Mouse (Mus musculus) MEL (cell line): ENCODE measurements around the gene Gm20604. TPM values are rescaled to one million over a fixed set of nuclear protein-coding genes. Genes with fewer than 3 reads are reported as not detected.
A peak's percentile ranks its signal among the peaks of the same experiment; 100 is the strongest.

Experiments
- DNase-seq: peaks from one replicate; pipeline ENCODE4 v3.0.0; 2011; ENCODE audit warnings: low read depth, low spot score
- H3K27ac ChIP-seq: 2 replicates; pipeline ENCODE4 v1.5.1; 2012; ENCODE audit warnings: low read depth, mild to moderate bottlenecking, control low read depth, low read length, moderate library complexity; ENCODE audit not compliant: control insufficient read depth
- H3K27me3 ChIP-seq, 2 experiments: fragments of 150-350 bp in 1 of 2; sonication (generic) in 1 of 2; 2 replicates each; pipeline ENCODE4 v1.6.1; 2012; ENCODE audit warnings: low read length in 2 of 2, mild to moderate bottlenecking in 2 of 2, improper control_type of control experiment in 1 of 2, moderate library complexity in 1 of 2; ENCODE audit not compliant: insufficient read depth in 2 of 2, control insufficient read depth in 1 of 2
- H3K36me3 ChIP-seq, 2 experiments: 2 replicates each; pipeline ENCODE4 v1.6.1; 2012 to 2014; ENCODE audit warnings: low read length in 2 of 2, improper control_type of control experiment in 1 of 2, inconsistent platforms in 1 of 2, mild to moderate bottlenecking in 1 of 2; ENCODE audit not compliant: insufficient read depth in 2 of 2, control insufficient read depth in 1 of 2
- H3K4me1 ChIP-seq, 2 experiments: fragments of 150-350 bp in 1 of 2; sonication (generic) in 1 of 2; 2 replicates each; pipeline ENCODE4 v1.6.1; 2012; ENCODE audit warnings: low read length in 2 of 2, improper control_type of control experiment in 1 of 2, mild to moderate bottlenecking in 1 of 2; ENCODE audit not compliant: insufficient read depth in 2 of 2, control insufficient read depth in 1 of 2
- H3K4me3 ChIP-seq, 2 experiments: fragments of 150-350 bp in 1 of 2; sonication (generic) in 1 of 2; 2 replicates each; pipeline ENCODE4 v1.5.1; 2012; ENCODE audit warnings: low read depth in 2 of 2, low read length in 2 of 2, mild to moderate bottlenecking in 2 of 2, moderate library complexity in 2 of 2, control low read depth in 1 of 2, improper control_type of control experiment in 1 of 2; ENCODE audit not compliant: control insufficient read depth in 1 of 2, insufficient read depth in 1 of 2
- H3K79me2 ChIP-seq: 2 replicates; pipeline ENCODE4 v1.6.1; 2012; ENCODE audit warnings: mild to moderate bottlenecking, low read length, moderate library complexity; ENCODE audit not compliant: control insufficient read depth, poor library complexity, insufficient read depth
- H3K9ac ChIP-seq: 2 replicates; pipeline ENCODE4 v1.6.1; 2012; ENCODE audit warnings: low read depth, mild to moderate bottlenecking, control low read depth, low read length, moderate library complexity; ENCODE audit not compliant: control insufficient read depth, poor library complexity, severe bottlenecking
- H3K9me3 ChIP-seq: fragments of 150-350 bp; sonication (generic); replicated peaks from 2 replicates; pipeline ENCODE4 v1.6.1; 2012; ENCODE audit warnings: mild to moderate bottlenecking, low read length, improper control_type of control experiment, moderate library complexity; ENCODE audit not compliant: insufficient read depth
- CHD2 ChIP-seq: IDR thresholded peaks from 2 replicates; pipeline ENCODE4 v1.6.1; 2011; ENCODE audit warnings: low read length, improper control_type of control experiment
- E2F4 ChIP-seq: IDR thresholded peaks from 2 replicates; pipeline ENCODE4 v1.6.1; 2011; ENCODE audit warnings: low read depth, low read length, improper control_type of control experiment, borderline replicate concordance
- ELF1 ChIP-seq: IDR thresholded peaks from 2 replicates; pipeline ENCODE4 v1.6.1; 2014; ENCODE audit warnings: low read depth, mild to moderate bottlenecking, inconsistent platforms, low read length, improper control_type of control experiment, moderate library complexity
- EP300 ChIP-seq, 2 experiments: IDR thresholded peaks; 2 replicates each; pipeline ENCODE4 v1.6.1; 2011; ENCODE audit warnings: improper control_type of control experiment in 2 of 2, low read length in 2 of 2, low read depth in 1 of 2, mild to moderate bottlenecking in 1 of 2
- GABPA ChIP-seq: IDR thresholded peaks from 2 replicates; pipeline ENCODE4 v1.6.1; 2012; ENCODE audit warnings: low read depth, mild to moderate bottlenecking, inconsistent platforms, low read length, improper control_type of control experiment, moderate library complexity
- HCFC1 ChIP-seq: IDR thresholded peaks from 2 replicates; pipeline ENCODE4 v1.6.1; 2012; ENCODE audit warnings: low read depth, mild to moderate bottlenecking, inconsistent platforms, low read length, improper control_type of control experiment, moderate library complexity
- JUND ChIP-seq: IDR thresholded peaks from 2 replicates; pipeline ENCODE4 v1.6.1; 2011; ENCODE audit warnings: low read depth, mild to moderate bottlenecking, improper control_type of control experiment, low read length
- KAT2A ChIP-seq: conservative IDR thresholded peaks from 2 replicates; pipeline ENCODE4 v1.6.1; 2012; ENCODE audit warnings: low read depth, low read length, improper control_type of control experiment, inconsistent platforms
- MAFK ChIP-seq: IDR thresholded peaks from 2 replicates; pipeline ENCODE4 v1.6.1; 2011; ENCODE audit warnings: low read depth, mild to moderate bottlenecking, low read length, improper control_type of control experiment, borderline replicate concordance
- MAX ChIP-seq: IDR thresholded peaks from 2 replicates; pipeline ENCODE4 v1.6.1; 2011; ENCODE audit warnings: low read length, improper control_type of control experiment
- MAZ ChIP-seq: IDR thresholded peaks from 2 replicates; pipeline ENCODE4 v1.6.1; 2012; ENCODE audit warnings: low read depth, mild to moderate bottlenecking, inconsistent platforms, low read length, improper control_type of control experiment
- MEF2A ChIP-seq: IDR thresholded peaks from 2 replicates; pipeline ENCODE4 v1.6.1; 2014; ENCODE audit warnings: low read depth, mild to moderate bottlenecking, inconsistent platforms, low read length, improper control_type of control experiment; ENCODE audit not compliant: poor library complexity, insufficient replicate concordance, severe bottlenecking; ENCODE audit errors: extremely low read depth
- MXI1 ChIP-seq: IDR thresholded peaks from 2 replicates; pipeline ENCODE4 v1.6.1; 2011; ENCODE audit warnings: mild to moderate bottlenecking, low read depth, low read length, improper control_type of control experiment
- NELFE ChIP-seq: IDR thresholded peaks from 2 replicates; pipeline ENCODE4 v1.6.1; 2011; ENCODE audit warnings: low read depth, low read length, improper control_type of control experiment
- NRF1 ChIP-seq: IDR thresholded peaks from 2 replicates; pipeline ENCODE4 v1.6.1; 2014; ENCODE audit warnings: low read depth, mild to moderate bottlenecking, inconsistent platforms, low read length, improper control_type of control experiment, moderate library complexity; ENCODE audit not compliant: poor library complexity, insufficient read depth, severe bottlenecking
- POLR2A ChIP-seq, 2 experiments: IDR thresholded peaks; 2 replicates each; pipeline ENCODE4 v1.6.1; 2011 to 2012; ENCODE audit warnings: low read length in 2 of 2, mild to moderate bottlenecking in 2 of 2, control low read depth in 1 of 2, improper control_type of control experiment in 1 of 2, low read depth in 1 of 2, moderate library complexity in 1 of 2; ENCODE audit not compliant: control insufficient read depth in 1 of 2, insufficient read depth in 1 of 2, poor library complexity in 1 of 2
- POLR2AphosphoS5 ChIP-seq: IDR thresholded peaks from 2 replicates; pipeline ENCODE4 v1.6.1; 2012; ENCODE audit warnings: low read depth, borderline replicate concordance, mild to moderate bottlenecking, inconsistent platforms, low read length, moderate library complexity, mixed read lengths
- RCOR1 ChIP-seq: IDR thresholded peaks from 2 replicates; pipeline ENCODE4 v1.6.1; 2012; ENCODE audit warnings: low read depth, mild to moderate bottlenecking, inconsistent platforms, low read length, improper control_type of control experiment
- SIN3A ChIP-seq: IDR thresholded peaks from 2 replicates; pipeline ENCODE4 v1.6.1; 2012; ENCODE audit warnings: low read length, improper control_type of control experiment, inconsistent platforms
- SMC3 ChIP-seq: IDR thresholded peaks from 2 replicates; pipeline ENCODE4 v1.6.1; 2011; ENCODE audit warnings: low read depth, low read length, improper control_type of control experiment
- TBP ChIP-seq: IDR thresholded peaks from 2 replicates; pipeline ENCODE4 v1.8.0; 2011; ENCODE audit warnings: low read depth, low read length, improper control_type of control experiment
- UBTF ChIP-seq: IDR thresholded peaks from 2 replicates; pipeline ENCODE4 v1.6.1; 2012; ENCODE audit warnings: low read depth, mild to moderate bottlenecking, inconsistent platforms, low read length, improper control_type of control experiment, moderate library complexity, borderline replicate concordance; ENCODE audit not compliant: insufficient read depth
- ZC3H11A ChIP-seq: IDR thresholded peaks from 2 replicates; pipeline ENCODE4 v1.6.1; 2012; ENCODE audit warnings: low read depth, mild to moderate bottlenecking, inconsistent platforms, low read length, improper control_type of control experiment
- ZMIZ1 ChIP-seq: IDR thresholded peaks from 2 replicates; pipeline ENCODE4 v1.6.1; 2012; ENCODE audit warnings: low read depth, mild to moderate bottlenecking, inconsistent platforms, low read length, improper control_type of control experiment, moderate library complexity
- ZNF384 ChIP-seq: IDR thresholded peaks from 2 replicates; pipeline ENCODE4 v1.6.1; 2012; ENCODE audit warnings: low read depth, mild to moderate bottlenecking, inconsistent platforms, low read length, improper control_type of control experiment
- polyA plus RNA-seq, 2 experiments: library from polyadenylated mRNA; stranded (reverse) in 1 of 2; unstranded in 1 of 2; fragments of >175 nt in 1 of 2; fragments of >200 nt in 1 of 2; gene quantifications; 2 replicates each; pipeline versions ENCODE4 v1.2.1 to v1.2.4; 2012; ENCODE audit warnings: low replicate concordance in 2 of 2, low read depth in 1 of 2; ENCODE audit not compliant: insufficient read length in 2 of 2, insufficient read depth in 1 of 2, missing spikeins in 1 of 2
- total RNA-seq: library from RNA; depleted of rRNA; stranded (reverse); fragments of 300-350 nt; gene quantifications from 2 replicates; pipeline ENCODE4 v1.2.3, GENCODE M21; 2012

Gene Gm20604
- total and polyA plus RNA-seq, 3 experiments, result 7.9 to 8.8 TPM; not detected in 1

DNA sequence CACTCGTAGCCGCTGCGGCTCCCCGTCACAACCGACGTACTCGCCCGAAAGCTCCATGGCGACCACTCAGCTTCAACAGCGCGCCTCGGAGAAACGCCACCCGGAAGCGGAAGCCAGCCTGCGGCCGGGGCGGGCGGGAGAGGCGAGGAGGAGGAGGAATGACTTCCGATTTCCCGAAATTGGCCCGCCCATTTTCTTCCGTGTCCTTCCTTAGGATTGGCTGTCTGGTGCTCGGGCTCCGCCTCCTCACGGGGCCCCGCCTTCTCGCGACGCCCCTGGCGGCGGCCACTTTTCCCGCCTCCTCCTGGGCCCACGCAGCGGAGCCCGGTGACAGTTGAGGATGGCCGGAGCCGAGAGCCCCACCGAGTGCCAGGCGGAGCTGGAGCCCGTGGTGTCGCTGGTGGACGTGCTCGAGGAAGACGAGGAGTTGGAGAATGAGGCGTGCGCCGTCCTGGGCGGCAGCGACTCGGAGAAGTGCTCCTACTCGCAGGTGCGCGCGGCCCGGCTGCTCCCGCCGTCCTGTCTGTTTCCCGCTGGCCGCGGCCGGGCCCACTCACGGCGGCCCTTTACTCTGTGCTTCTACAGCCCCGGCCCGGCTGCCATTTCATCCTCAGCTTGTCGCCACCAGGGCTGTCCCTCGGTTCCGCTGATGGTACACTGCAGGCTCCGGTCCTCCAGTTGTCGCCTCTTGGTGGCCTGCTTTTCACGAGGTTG is 626 bp downstream of the Gm20604 start, which contains the start of the genes Gm28051, Gon7 and Ubr7 (continued):
- TF ChIP-seq EP300 (IDR thresholded peaks at IDR 0.05; ENCODE audit: low read depth in 1 of 2, low read length in 2 of 2) (0 out of 4 replicates have a peak, but pooled peaks of 1 of the 2 experiments have one; percentile 4), NRF1 (peak; percentile 19; the same call in 1 of the 2 replicates), HCFC1 (peak; percentile 95), ELF1 (peak; percentile 94), SIN3A (peak; percentile 93), POLR2A (IDR thresholded peaks at IDR 0.05; ENCODE audit: control insufficient read depth in 1 of 2, insufficient read depth in 1 of 2, low read depth in 1 of 2, low read length in 2 of 2, poor library complexity in 1 of 2) (peak; percentile 54 to 85; a peak in 3 of 4 replicates), MAFK (no peak), MAZ (peak; percentile 92), CHD2 (peak; percentile 25; the same call in 1 of the 2 replicates), ZNF384 (no peak), TBP (peak; percentile 57; the same call in 1 of the 2 replicates), MXI1 (peak; percentile 80), JUND (no peak), NELFE (peak; percentile 83), RCOR1 (no peak), POLR2AphosphoS5 (no peak)

DNA sequence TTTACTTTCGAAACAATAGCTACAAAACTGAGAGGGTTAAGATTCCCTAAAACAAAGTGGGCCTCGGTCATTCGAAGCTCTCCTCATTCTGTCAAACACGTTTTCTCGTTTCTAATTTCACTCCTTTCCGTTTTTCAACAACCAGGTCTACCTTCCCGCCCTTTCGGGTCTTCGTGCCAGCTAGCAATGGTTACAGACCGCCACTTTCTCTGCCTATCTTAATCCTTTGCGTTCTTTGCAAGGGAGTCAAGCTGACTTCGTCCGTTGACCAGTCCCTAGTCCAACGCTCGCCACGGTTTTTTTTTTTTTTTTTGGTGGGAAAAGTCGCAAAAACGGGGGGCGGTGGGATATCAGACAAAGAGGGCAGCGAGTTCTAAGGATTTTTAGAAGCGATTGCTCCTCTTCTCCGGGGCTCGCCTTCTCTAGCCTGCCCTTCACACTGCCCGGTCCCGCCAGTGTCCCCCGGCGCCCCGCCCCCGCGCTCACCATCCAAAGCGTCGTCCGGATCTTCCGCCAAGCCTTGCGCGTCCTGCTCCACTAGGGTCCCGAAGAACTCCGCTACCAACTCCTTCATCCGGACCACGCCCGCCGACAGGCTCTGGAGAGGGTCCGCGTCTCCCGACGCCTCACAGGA is 1.3 kb downstream of the Gm20604 start:
- peak; percentile 53 for DNase-seq
- Histone ChIP-seq H3K4me3 (peak overlapping the region; percentile 76 to 85), H3K36me3 (peaks cover 4 to 33% of the 10 kb centered on the region in 2 experiments)

More for the DNA sequence above, 1.3 kb downstream of the Gm20604 start:
- peaks cover 61% of the 10 kb centered on the region for H3K79me2 ChIP-seq
- peak overlapping the region; percentile 87 for H3K9ac ChIP-seq
- H3K27ac ChIP-seq, result peak overlapping the region; percentile 69
- TF ChIP-seq TBP, result no peak
- no peak for TF ChIP-seq MAFK
- TF ChIP-seq SMC3, result no peak
- TF ChIP-seq POLR2A (IDR thresholded peaks at IDR 0.05; ENCODE audit: control insufficient read depth in 1 of 2, insufficient read depth in 1 of 2, low read depth in 1 of 2, low read length in 2 of 2, poor library complexity in 1 of 2), result no peak; a peak in 1 of 4 replicates
- TF ChIP-seq ZNF384, result peak; percentile 23; the same call in 1 of the 2 replicates
- TF ChIP-seq ZC3H11A, result no peak
- 0 out of 2 replicates have a peak, but pooled peaks have one; percentile 17 for TF ChIP-seq UBTF
- no peak for TF ChIP-seq EP300 (IDR thresholded peaks at IDR 0.05; ENCODE audit: low read depth in 1 of 2, low read length in 2 of 2)
- TF ChIP-seq CHD2, result no peak
- TF ChIP-seq GABPA, result no peak
- no peak for TF ChIP-seq NRF1
- TF ChIP-seq E2F4, result no peak
- peak; percentile 58; the same call in 1 of the 2 replicates for TF ChIP-seq MAX
- TF ChIP-seq MXI1, result no peak
- no peak for TF ChIP-seq RCOR1
- TF ChIP-seq ELF1, result no peak
- TF ChIP-seq MEF2A, result no peak
- TF ChIP-seq ZMIZ1, result no peak
- TF ChIP-seq KAT2A, result no peak
- TF ChIP-seq, all 39 proteins: peak for 3
- H3K27me3 ChIP-seq, result no peaks in the 10 kb centered on the region
- H3K4me1 ChIP-seq, result peaks cover 0 to 11% of the 10 kb centered on the region in 2 experiments; a peak in 2 of 4 replicates
- no peaks in the 10 kb centered on the region for H3K9me3 ChIP-seq
